Mouse (Mus musculus) neural tube, embryonic 11.5 days (tissue): ENCODE measurements around the gene Irf7. TPM values are rescaled to one million over a fixed set of nuclear protein-coding genes. Genes with fewer than 3 reads are reported as not detected.

Source experiments
- ATAC-seq: fragments of 200-750 bp; cut with Nextera tagmentation; 2 replicates; pipeline ENCODE4 v1.8.0; 2017; ENCODE audit warnings: moderate number of reproducible peaks, mild to moderate bottlenecking, moderate TSS enrichment, moderate library complexity; ENCODE audit not compliant: insufficient read depth, low FRiP score, low TSS enrichment
- DNase-seq: peaks from one replicate; pipeline ENCODE4 v3.0.0-alpha.2; 2015; ENCODE audit warnings: low spot score
- H3K27ac ChIP-seq: fragments of 300-500 bp; sonication (generic); 2 replicates; pipeline ENCODE4 v1.5.1; 2014; ENCODE audit warnings: low read depth, mild to moderate bottlenecking, low read length
- H3K27me3 ChIP-seq: fragments of 300-500 bp; sonication (generic); 2 replicates; pipeline ENCODE4 v1.6.1; 2014; ENCODE audit warnings: mild to moderate bottlenecking, low read length, mixed read lengths; ENCODE audit not compliant: control insufficient read depth, insufficient read depth
- H3K36me3 ChIP-seq: fragments of 300-500 bp; sonication (generic); 2 replicates; pipeline ENCODE4 v1.6.1; 2014; ENCODE audit warnings: mild to moderate bottlenecking, low read length, moderate library complexity, mixed read lengths; ENCODE audit not compliant: control insufficient read depth, insufficient read depth
- H3K4me1 ChIP-seq: fragments of 300-500 bp; sonication (generic); 2 replicates; pipeline ENCODE4 v1.6.1; 2014; ENCODE audit warnings: low read length, mixed read lengths; ENCODE audit not compliant: control insufficient read depth, insufficient read depth
- H3K4me2 ChIP-seq: fragments of 300-500 bp; sonication (generic); 2 replicates; pipeline ENCODE4 v1.6.1; 2014; ENCODE audit warnings: low read depth, mild to moderate bottlenecking, moderate library complexity
- H3K4me3 ChIP-seq: fragments of 300-500 bp; sonication (generic); 2 replicates; pipeline ENCODE4 v1.5.1; 2014; ENCODE audit warnings: low read depth, low read length
- H3K9ac ChIP-seq: fragments of 300-500 bp; sonication (generic); 2 replicates; pipeline ENCODE4 v1.6.1; 2014; ENCODE audit warnings: mild to moderate bottlenecking, low read length
- H3K9me3 ChIP-seq: fragments of 300-500 bp; sonication (generic); 2 replicates; pipeline ENCODE4 v1.6.1; 2016; ENCODE audit warnings: low read length; ENCODE audit not compliant: control insufficient read depth
- WGBS: fragments of 180-500 bp; shearing (Covaris S2); extraction: QIAGEN DNeasy Blood & Tissue Kit; methylation state at CpG from one replicate; pipeline ENCODE4 v1.1.7; 2014; 5-methylcytosine and 5-hydroxymethylcytosine counted together
- polyA plus RNA-seq: library from polyadenylated mRNA; unstranded; fragments of >200 nt; fragmentation: Nextera tagmentation; extraction: Ambion mirVana; gene quantifications from 2 replicates; pipeline ENCODE4 v1.2.1, GENCODE M21; 2014

Irf7 gene
- polyA plus RNA-seq, 1 experiment from 2014 or later: 0.56 TPM

- DNase-seq (no peak), ATAC-seq (no peak)
- Histone ChIP-seq H3K27ac (no peak overlapping the region), H3K9ac (no peak overlapping the region), H3K27me3 (peaks cover 28% of the 10 kb centered on the region), H3K4me3 (no peak overlapping the region), H3K36me3 (peaks cover 11% of the 10 kb centered on the region), H3K4me1 (peaks cover 11% of the 10 kb centered on the region), H3K4me2 (no peak overlapping the region), H3K9me3 (no peaks in the 10 kb centered on the region)
- 72% methylated on average over 3 of the region's 3 CpGs for WGBS
These were observed 31.8 kb upstream of the Irf7 start for GRCm38 (mm10) chr7:141297926-141298650.

GRCm38 (mm10) chr7:141294479-141294878 is 28.2 kb upstream of the Irf7 start:
- peak overlapping the region; percentile 33 for H3K4me3 ChIP-seq
- WGBS: 8% methylated on average over 20 of the region's 22 CpGs
- DNase-seq (no peak), ATAC-seq (no peak)
- no peaks in the 10 kb centered on the region for H3K9me3 ChIP-seq
- H3K4me1 ChIP-seq: peaks cover 15% of the 10 kb centered on the region
- no peak overlapping the region for H3K27ac ChIP-seq
- peaks cover 2% of the 10 kb centered on the region; the same call in 1 of the 2 replicates for H3K36me3 ChIP-seq
- no peak overlapping the region for H3K9ac ChIP-seq
- peak overlapping the region; percentile 57 for H3K4me2 ChIP-seq
- peaks cover 57% of the 10 kb centered on the region for H3K27me3 ChIP-seq

GRCm38 (mm10) chr7:141293852-141294471 is 27.7 kb upstream of the Irf7 start:
- peak; percentile 66 for DNase-seq
- Histone ChIP-seq H3K27me3 (peaks cover 57% of the 10 kb centered on the region), H3K4me1 (peaks cover 15% of the 10 kb centered on the region), H3K36me3 (no peaks in the 10 kb centered on the region), H3K9me3 (no peaks in the 10 kb centered on the region), H3K4me3 (peak overlapping the region; percentile 33), H3K27ac (no peak overlapping the region), H3K9ac (peak overlapping the region; percentile 26), H3K4me2 (peak overlapping the region; percentile 57)
- peak; percentile 35; the same call in 1 of the 2 replicates for ATAC-seq
- WGBS: 1% methylated on average over 52 of the region's 53 CpGs

- WGBS: 31% methylated on average over 15 of the region's 15 CpGs
- Histone ChIP-seq H3K4me1 (peaks cover 15% of the 10 kb centered on the region), H3K4me3 (peak overlapping the region; percentile 49; the same call in 1 of the 2 replicates), H3K27me3 (peaks cover 57% of the 10 kb centered on the region), H3K27ac (no peak overlapping the region), H3K36me3 (no peaks in the 10 kb centered on the region), H3K4me2 (peak overlapping the region; percentile 77), H3K9me3 (no peaks in the 10 kb centered on the region), H3K9ac (no peak overlapping the region; the same call in 1 of the 2 replicates)
- no peak for ATAC-seq
- peak; percentile 18 for DNase-seq
These were observed 26.5 kb upstream of the Irf7 start for GRCm38 (mm10) chr7:141292583-141293388.

DNA sequence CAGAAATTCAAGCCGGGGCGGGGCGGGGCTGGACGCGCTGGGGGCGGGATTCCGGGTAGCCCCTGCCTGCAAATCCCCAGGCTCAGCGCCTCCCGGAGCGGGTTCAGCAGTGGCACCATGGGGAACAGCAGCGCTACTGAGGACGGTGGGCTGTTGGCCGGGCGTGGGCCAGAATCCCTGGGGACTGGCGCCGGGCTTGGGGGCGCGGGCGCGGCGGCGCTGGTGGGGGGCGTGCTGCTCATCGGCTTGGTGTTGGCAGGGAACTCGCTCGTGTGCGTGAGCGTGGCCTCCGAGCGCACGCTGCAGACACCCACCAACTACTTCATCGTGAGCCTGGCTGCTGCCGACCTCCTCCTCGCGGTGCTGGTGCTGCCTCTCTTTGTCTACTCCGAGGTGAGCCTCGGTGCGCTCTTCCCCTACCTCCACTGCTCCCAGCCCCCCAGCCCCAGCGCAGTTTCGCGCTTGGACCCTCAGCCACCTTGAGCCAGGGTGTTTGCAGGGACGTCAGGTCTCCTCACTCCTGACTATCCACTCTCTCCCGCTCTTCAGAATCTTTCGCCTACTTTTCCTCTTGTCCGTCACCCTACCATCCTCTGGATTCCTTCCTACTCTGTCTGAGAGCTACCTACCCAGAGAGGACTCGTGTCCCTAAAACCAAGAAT is 25.8 kb upstream of the Irf7 start, which contains the start of gene Drd4:
TSS of gene Drd4 (plus strand) at position 86 of the 662 bp plus-strand sequence.
- 2% methylated on average over 40 of the region's 46 CpGs for WGBS
- DNase-seq (peak; percentile 53), ATAC-seq (no peak)
- Histone ChIP-seq H3K4me2 (peak within 1 kb of the TSS; percentile 77), H3K36me3 (no peaks in the 10 kb centered on the region), H3K27ac (no peak within 1 kb of the TSS), H3K27me3 (peaks cover 57% of the 10 kb centered on the region), H3K4me3 (peak within 1 kb of the TSS; percentile 49), H3K9me3 (no peaks in the 10 kb centered on the region), H3K4me1 (peaks cover 15% of the 10 kb centered on the region), H3K9ac (peak within 1 kb of the TSS; percentile 63)

DNA sequence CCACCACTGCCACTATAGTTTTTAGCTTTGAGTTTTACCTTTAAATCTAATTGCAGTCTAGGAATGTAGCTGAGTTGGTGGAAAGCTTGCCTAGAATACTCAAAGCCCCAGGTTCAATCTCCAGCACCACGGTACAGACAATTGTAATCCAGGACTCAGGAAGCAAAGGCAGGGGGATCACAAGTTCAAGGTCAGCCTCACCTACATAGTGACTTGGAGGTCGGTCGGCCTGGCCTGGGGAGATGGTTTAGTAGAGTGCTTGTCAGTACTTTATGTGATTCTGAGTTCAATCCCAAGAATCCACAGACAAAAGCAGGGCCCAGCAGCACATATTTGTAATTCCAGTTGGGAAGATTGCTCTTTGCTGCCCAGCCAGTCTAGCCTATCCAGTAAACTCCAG is 21.8 kb upstream of the Irf7 start:
- no peaks in the 10 kb centered on the region for H3K36me3 ChIP-seq
- H3K27me3 ChIP-seq: peaks cover 28% of the 10 kb centered on the region
- no peak overlapping the region for H3K9ac ChIP-seq
- H3K9me3 ChIP-seq: no peaks in the 10 kb centered on the region
- ATAC-seq (no peak), DNase-seq (no peak)
- WGBS: 86% methylated on average over 3 of the region's 3 CpGs
- no peak overlapping the region for H3K4me3 ChIP-seq
- H3K27ac ChIP-seq: no peak overlapping the region
- H3K4me1 ChIP-seq: peaks cover 4% of the 10 kb centered on the region; the same call in 1 of the 2 replicates
- H3K4me2 ChIP-seq: no peak overlapping the region

GRCm38 (mm10) chr7:141282756-141283155 is 16.5 kb upstream of the Irf7 start:
- DNase-seq (no peak), ATAC-seq (no peak)
- Histone ChIP-seq H3K4me1 (0 out of 2 replicates have a peak, but pooled peaks cover 3% of the 10 kb centered on the region), H3K27ac (no peak overlapping the region), H3K9me3 (no peaks in the 10 kb centered on the region), H3K36me3 (no peaks in the 10 kb centered on the region), H3K9ac (no peak overlapping the region), H3K4me3 (no peak overlapping the region), H3K4me2 (no peak overlapping the region), H3K27me3 (0 out of 2 replicates have a peak, but pooled peaks cover 2% of the 10 kb centered on the region)
- WGBS: 82% methylated on average over 4 of the region's 4 CpGs

DNA sequence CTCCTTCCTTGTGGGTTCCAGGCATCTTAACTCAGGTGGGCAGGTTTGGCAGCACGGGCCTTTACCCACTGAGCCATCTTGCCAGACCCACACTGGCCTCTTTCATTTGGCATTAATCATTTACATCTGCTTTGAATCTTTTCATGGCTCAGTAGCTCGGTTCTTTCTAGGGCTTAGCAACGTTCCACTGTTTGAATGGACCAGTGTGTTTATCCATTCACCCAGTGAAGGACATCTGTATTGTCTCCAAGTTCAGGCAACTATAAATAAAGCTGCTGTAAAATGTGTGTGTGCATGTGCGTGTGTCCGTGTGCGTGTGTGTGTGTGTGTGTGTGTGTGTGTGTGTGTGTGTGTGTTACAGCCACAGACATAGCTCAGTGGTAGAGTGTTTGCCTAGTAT is 15.2 kb upstream of the Irf7 start:
- Histone ChIP-seq H3K27ac (no peak overlapping the region), H3K27me3 (0 out of 2 replicates have a peak, but pooled peaks cover 2% of the 10 kb centered on the region), H3K4me1 (0 out of 2 replicates have a peak, but pooled peaks cover 3% of the 10 kb centered on the region), H3K36me3 (no peaks in the 10 kb centered on the region), H3K4me3 (no peak overlapping the region), H3K4me2 (no peak overlapping the region), H3K9ac (no peak overlapping the region), H3K9me3 (no peaks in the 10 kb centered on the region)
- ATAC-seq: no peak
- no peak for DNase-seq
- 68% methylated on average over 6 of the region's 6 CpGs for WGBS
